Mouse (Mus musculus) brain, embryonic 14.5 days (tissue): ENCODE measurements around the gene Il13ra2.

Experiments used
- CTCF ChIP-seq: fragments of 200-500 bp; IDR thresholded peaks from 2 replicates; pipeline ENCODE4 v1.5.1; 2012; ENCODE audit warnings: inconsistent platforms, mild to moderate bottlenecking, moderate library complexity, borderline replicate concordance; ENCODE audit not compliant: insufficient read depth, insufficient read length; ENCODE audit errors: extremely low read depth
- POLR2A ChIP-seq: fragments of 200-500 bp; IDR thresholded peaks from 2 replicates; pipeline ENCODE4 v1.6.1; 2012; ENCODE audit warnings: mild to moderate bottlenecking, inconsistent platforms, borderline replicate concordance; ENCODE audit not compliant: poor library complexity, insufficient read depth, insufficient read length, severe bottlenecking; ENCODE audit errors: extremely low read depth

GRCm38 (mm10) chrX:147443386-147443785 lies 14.4 kb upstream of the Il13ra2 start:
- TF ChIP-seq CTCF (no peak), POLR2A (no peak)
